Mouse (Mus musculus): Measurements from ENCODE around the gene Fxr2.

Fxr2 gene

DNA sequence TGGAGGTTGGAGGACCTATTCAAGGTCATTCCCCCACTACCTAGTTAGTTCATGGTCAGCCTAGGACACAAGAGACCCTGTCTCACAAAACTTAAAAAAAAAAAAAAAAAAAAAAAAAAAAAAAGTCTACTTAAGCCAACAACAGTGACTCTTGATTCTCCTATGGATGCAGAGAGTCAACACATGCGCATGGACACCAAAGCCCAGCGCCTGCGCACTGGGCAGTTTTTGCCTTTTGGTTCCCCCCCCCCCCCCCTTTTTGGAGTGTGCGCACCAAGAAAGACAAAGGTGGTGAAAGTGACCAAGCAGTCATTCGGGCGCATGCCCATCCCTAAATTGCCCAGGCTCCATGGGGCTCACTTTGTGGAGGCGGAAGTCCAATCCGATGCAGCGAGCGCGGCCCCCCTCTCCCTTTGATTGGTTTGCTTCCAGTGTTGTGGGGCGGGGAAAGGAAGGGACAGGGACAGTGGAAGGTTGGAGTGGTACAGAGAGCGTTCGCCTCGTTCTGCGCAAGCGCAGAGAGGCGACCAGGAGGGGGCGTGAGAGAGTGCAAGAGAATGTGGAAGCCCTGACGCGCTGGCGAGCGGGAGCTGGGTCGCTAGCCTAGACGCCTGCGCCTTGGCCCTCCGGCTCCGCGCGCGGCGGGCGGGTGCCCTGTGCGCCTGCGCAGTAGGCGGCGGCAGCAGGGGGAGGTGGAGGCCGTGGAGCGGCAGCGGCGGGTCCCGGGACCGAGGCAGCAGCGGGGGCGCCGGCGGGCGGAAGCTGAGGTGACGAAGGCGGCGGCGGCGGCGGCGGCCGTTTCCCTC is at the start of gene Fxr2:
Fxr2 (plus strand) TSS at position 707 of the 806 bp plus-strand sequence.
- peak; percentile 100 for DNase-seq

- no peak for DNase-seq
These were observed 48.8 kb upstream of the Fxr2 start for GRCm38 (mm10) chr11:69584008-69584407.

DNA sequence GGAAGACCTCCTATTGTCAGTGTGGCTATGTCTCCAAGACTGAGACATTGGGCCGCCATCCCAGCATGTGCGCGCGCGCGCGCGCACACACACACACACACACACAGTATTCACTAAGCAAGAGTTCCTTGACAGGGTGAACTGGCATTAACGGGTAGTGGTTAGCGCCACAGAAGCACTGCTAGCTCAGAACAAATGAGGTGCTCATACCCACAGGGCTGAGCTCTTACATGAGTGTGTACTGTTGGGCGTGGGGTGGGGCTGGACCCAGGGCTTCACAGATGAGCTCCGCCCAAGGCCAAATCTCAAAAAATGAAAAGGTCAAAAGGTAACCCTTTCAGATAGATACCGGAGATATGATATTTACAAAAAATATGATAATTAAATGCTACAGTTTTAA is 47.9 kb upstream of the Fxr2 start:
- no peak for DNase-seq

GRCm38 (mm10) chr11:69585718-69586325 is 47.0 kb upstream of the Fxr2 start:
- DNase-seq: no peak

DNA sequence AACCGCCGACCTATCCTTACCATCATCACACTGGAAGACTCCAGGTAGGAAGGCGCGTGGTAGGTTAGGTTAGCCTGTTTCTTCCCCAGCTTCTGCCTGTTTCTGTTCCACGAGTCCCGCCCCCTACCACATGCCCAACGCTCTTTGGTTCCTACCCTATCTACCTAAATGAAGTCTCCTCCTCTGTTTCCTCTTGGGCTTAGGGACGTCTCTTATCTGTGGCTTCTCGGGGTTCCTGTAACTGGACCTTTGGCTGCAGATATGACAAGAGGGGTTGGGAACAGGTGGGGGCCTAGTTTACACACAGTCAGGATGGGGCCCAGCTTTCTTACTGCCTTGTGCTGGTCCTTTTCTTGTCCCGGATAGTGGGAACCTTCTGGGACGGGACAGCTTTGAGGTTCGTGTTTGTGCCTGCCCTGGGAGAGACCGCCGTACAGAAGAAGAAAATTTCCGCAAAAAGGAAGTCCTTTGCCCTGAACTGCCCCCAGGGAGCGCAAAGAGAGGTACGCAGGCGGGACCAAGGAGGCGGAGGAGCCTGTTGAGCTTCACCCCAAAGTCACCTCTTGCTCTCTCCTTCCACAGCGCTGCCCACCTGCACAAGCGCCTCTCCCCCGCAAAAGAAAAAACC is 43.5 kb upstream of the Fxr2 start:
- DNase-seq: no peak

GRCm38 (mm10) chr11:69590622-69591021 is 42.2 kb upstream of the Fxr2 start:
- no peak for DNase-seq

GRCm38 (mm10) chr11:69591424-69591823 is 41.4 kb upstream of the Fxr2 start:
- no peak for DNase-seq

DNA sequence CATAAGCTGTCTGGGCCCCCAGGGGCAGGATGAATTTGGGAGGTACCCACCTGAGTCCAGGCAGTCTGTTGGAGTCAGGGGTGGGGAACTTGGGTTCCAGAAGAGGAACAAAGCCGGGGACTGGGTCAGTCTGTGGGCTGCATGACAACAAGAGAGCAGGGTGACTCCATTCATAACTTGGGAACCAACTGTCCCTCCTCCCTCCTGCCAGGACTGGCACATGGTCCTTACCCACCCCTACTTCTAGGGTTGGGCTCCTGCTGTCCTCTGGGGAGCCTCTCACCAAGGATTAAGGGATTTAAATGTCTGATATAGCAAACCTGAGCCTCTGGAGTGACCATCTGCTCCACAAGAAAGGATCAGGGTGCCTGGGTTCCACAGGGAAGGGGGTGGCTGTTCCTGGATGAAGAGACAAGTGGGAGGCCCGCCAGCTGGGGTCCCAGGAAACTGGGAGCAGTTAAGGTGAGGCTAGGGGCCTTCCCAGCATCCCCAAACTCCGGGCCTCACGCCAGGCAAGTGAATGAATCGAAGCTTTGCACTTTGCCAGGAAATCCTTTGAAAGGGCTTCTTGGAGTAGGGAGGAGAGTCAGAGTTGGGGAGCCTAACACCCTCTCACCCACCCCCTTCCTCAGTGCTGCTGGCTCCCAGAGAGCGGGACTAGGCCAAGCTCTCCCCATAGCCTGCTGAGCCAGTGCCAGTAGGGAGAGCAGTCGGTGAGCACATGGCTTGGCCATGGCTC is 40.7 kb upstream of the Fxr2 start:
- DNase-seq: no peak

GRCm38 (mm10) chr11:69592799-69593198 is 40.0 kb upstream of the Fxr2 start:
- DNase-seq: no peak

DNA sequence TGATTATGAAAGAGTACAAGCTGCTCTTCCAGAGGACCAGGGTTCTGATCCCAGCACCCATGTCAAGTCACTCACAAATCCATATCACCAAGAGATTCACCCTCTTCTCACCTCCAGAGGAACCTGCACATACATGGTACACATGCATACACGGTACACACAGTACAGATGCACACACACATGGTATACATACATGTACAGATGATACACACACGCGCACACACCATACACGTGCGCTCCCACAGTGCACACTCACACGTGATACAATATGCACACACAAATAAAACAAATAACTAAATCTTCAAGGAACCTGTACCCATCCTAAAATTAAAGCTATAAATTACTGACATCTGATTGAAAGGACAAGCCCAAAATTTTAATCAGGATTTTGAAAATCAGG is 37.9 kb upstream of the Fxr2 start:
- DNase-seq: no peak

DNA sequence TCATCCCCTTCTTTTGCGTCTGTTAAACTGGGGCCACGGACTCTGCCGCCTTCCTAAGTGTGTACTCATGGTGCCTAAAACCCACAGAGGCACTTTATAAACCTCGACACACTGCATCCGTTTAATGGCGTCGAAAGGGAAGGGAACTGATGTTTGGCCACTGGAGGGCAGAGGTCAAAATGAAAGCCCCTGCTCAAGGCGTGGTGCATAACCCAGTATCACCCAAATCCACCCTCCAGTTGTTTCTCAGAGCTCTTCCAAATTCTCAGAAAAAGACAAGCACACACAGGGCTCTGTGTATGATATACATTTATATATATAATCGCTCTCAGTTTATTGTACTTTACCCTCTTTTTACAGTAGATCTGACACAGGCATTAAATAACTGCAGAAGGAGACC is 33.4 kb upstream of the Fxr2 start:
- DNase-seq: no peak

GRCm38 (mm10) chr11:69600098-69600497 is 32.7 kb upstream of the Fxr2 start:
- DNase-seq: peak; percentile 70

GRCm38 (mm10) chr11:69601768-69602167 is 31.0 kb upstream of the Fxr2 start:
- no peak for DNase-seq

DNA sequence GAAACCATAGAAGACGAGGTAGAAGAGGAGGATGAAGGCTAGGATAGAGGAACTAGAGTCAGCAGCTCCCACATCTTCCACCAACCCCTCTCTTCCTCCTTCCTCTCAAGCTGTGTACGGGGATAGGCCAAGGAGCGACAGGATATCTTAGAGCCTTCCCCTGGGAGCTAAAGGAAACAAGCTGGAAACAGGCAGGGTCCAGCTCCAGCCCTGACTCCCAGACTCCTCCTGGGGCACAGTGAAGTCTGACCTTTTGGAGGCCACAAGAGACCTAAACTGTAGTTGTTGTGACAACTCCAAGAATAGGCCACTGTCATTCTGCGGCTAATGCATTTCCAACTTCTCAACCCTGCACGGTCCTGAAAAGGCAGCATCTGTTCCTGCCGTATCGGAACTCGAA is 29.3 kb upstream of the Fxr2 start:
- peak; percentile 44 for DNase-seq

DNA sequence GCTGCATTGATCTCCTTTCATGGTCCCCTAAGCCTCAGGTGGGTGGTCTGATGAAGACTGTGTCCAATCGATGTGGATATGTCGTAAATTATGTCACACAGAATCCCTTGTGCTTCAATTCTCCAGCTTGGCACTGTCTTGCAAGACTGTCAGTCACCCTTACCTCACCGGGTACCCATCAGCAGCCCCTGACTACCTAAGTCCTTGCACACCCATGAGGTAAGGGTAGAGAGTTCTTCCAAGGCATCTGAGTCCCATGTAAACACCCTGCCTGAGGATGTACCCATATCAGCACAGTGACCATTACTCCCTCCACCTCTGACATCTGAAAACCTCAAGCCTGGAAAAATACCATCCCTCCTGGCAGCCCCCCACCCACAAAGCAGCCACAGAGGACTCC is 28.4 kb upstream of the Fxr2 start:
- no peak for DNase-seq

DNA sequence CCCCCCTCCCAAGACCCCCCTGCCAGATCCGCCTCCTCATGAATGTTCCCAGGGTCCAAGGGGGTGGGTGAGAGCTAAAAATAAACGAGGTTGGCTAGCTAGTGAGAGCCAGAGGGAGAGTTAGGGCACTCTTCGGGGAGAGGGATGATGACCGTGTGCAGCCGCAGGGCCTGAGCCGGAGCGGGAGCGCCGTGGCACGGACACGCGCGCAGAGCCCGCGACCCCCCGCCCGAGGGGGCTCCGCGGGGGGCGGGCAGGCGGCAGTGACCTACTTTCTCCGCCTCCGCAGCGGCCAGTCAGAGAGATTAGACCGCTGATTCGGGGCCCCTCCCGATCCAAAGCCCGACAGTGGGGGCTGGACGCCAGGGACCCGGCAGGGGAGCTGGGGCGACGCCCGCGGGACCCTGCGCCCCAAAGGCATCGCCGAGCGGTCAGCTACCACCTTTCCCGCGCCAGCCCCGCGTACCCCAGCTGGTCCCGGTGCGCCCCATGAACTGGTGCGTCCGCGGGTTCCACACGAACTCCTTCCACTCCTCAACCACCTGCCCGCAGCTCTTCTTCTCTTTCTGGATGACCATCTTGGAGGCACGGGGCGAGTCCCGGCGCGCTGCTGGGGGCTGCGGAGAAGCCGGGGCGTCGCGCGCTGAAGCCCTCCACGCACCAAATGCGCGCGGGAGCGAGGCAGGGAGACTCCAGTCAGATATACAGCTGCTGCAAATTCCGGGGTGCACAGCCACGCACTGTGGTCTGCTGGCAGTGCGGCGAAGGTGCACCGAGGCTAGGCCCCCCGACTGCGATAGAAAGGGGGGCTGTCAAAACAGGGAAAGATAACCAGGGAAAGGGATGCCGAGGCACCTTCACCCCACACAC is 27.8 kb upstream of the Fxr2 start:
- DNase-seq: peak; percentile 40

DNA sequence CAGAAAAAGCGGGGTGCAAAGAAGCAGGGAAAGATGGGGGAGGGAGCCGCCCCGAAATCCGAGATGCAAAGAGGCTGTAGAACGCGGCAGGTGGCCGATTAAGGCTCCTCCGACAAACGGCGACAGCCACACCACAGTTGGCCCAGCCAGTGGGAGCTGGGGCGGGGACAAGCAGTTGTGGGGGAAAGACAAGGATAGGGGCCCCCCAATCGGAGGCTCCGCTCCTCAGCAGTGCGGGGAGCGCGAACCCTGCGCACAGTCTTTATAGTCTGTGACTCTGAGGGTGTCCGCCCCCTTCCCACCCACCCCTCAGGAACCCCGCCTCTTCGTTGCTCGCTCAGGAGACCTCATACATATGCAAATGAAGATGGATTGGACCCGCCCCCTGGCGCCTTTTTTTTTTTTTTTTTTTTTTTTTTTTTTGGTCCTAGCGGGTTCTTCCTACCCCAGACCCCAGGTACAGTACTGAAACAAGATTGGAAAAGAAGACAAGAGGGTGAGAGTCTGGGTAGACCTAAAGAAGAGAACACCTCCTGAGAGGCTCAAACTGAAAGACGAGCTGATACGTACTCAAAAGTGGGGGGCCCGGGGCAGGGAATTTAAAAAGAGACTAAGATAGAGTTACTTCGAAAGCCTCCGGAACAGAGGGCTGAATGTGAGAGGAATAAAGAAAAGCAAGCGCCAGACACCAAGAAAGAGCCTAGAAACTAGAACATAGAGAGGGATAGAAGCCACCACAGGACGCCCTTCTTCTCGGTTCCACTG is 26.9 kb upstream of the Fxr2 start, which contains the start of gene Atp1b2:
Atp1b2 (minus strand) TSS at position 217 of the 765 bp plus-strand sequence.
- peak; percentile 83 for DNase-seq

GRCm38 (mm10) chr11:69606491-69606795 is 26.3 kb upstream of the Fxr2 start:
- no peak for DNase-seq

DNA sequence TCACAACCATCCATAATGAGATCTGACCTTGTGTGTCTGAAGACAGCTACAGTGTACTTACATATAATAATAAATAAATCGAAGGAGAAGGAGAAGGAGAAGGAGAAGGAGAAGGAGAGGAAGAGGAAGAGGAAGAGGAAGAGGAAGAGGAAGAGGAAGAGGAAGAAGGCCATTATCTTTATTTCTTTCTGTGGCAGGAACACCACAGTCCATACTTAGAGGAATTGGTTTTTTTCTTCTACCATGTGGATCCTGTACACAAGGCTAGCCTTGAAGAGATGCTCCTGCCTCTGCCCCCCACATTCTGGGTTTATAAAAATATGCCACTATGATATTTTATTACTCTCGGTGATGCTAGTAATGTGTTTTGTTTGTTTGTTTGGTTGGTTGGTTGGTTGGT is 26.0 kb upstream of the Fxr2 start:
- no peak for DNase-seq

- DNase-seq: no peak
These were observed 24.3 kb upstream of the Fxr2 start for GRCm38 (mm10) chr11:69608525-69608924.

DNA sequence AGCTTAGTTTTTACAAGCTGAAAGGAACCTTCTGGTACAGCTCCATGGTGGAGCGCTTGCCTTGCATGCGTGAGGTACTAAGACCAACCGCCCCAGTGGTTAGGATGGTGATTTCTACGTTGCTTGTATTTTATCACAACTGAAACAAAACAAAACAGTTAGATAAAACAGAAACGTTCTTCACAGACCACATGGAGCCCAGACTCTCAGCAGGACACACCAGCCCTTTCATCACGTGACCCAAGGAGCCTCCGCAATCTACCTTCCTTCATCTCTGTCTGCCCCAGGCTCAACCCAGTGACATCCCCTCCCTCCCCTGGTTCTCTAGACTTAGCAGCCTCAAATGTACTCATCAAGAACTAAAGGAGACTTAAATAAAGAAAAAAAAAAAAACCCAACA is 23.4 kb upstream of the Fxr2 start:
- no peak for DNase-seq

DNA sequence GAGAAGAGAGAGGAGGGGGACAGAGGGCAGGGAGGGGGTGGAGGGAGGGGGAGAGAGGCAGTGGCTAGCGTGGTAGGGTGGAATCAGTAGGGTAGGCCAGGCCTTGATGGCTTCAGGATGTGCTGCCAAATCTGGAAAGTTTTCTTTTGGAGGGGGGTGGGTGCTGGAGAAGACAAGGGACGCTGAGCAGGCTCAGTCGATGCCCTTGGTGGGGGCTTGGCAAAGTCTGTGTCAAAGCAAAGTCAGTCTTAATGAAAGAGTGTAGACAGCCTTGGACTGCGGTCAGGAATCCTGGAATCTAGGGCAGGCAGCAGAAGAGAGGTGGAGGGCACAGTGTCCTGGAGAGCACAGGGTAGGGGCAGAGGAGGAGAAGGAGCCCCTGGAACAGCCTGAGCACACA is 21.9 kb upstream of the Fxr2 start:
- no peak for DNase-seq

All from kidney, postnatal 14 days (tissue).